ENCODE assay signal across 16 mouse cellular contexts in genomic region chrX:10115780-10116179, GRCm38 (mm10). TPM values are rescaled to one million over a fixed set of nuclear protein-coding genes. Genes with fewer than 3 reads are reported as not detected.
DNase-seq lines count a peak whose midpoint lies in the region; ATAC-seq lines count a peak whose summit lies in the region.
"Had no signal": no experiment of that assay in that cellular context is flagged by ENCODE, and none has a peak within 500 bp of the region (broad histone marks: within the 10 kb centered on the region; RNA-seq: fewer than 3 reads in every experiment).

No protein-coding gene starts in this region.

- no peak overlapping the region for H3K27ac ChIP-seq in embryonic facial prominence, embryonic 13.5 days
- no peak overlapping the region for H3K27ac ChIP-seq in embryonic facial prominence, embryonic 10.5 days (replicated peaks)
- H3K27ac ChIP-seq: heart, embryonic 13.5 days; hindbrain, embryonic 10.5 days; midbrain, embryonic 12.5 days; neural tube, embryonic 15.5 days had no signal

- intact Hi-C loops in left cerebral cortex, postnatal 4 days (cut with DNase I), result no loop called here
- intact Hi-C loops in left cerebral cortex, postnatal 14 days (cut with DNase I), result no loop called here

- ATAC-seq in embryonic facial prominence, embryonic 13.5 days (ENCODE audit: insufficient number of reproducible peaks, insufficient read depth, low FRiP score, low TSS enrichment, low read depth), result no peak
- ATAC-seq: liver, postnatal 0 days had no signal

- peak overlapping the region; percentile 59 for H3K4me2 ChIP-seq in embryonic facial prominence, embryonic 13.5 days
- H3K4me2 ChIP-seq: midbrain, embryonic 12.5 days; neural tube, embryonic 15.5 days had no signal

- no peak overlapping the region for H3K4me3 ChIP-seq in embryonic facial prominence, embryonic 13.5 days
- H3K4me3 ChIP-seq in embryonic facial prominence, embryonic 10.5 days, result no peak overlapping the region
- H3K4me3 ChIP-seq: hindbrain, embryonic 10.5 days; midbrain, embryonic 12.5 days; neural tube, embryonic 15.5 days had no signal

- peaks cover 3% of the 10 kb centered on the region; the same call in 1 of the 2 replicates for H3K27me3 ChIP-seq in embryonic facial prominence, embryonic 13.5 days
- peaks cover 34% of the 10 kb centered on the region for H3K27me3 ChIP-seq in embryonic facial prominence, embryonic 10.5 days (replicated peaks; ENCODE audit: low read depth, poor library complexity, severe bottlenecking)
- H3K27me3 ChIP-seq: midbrain, embryonic 12.5 days; neural tube, embryonic 15.5 days had no signal

- H3K9ac ChIP-seq in embryonic facial prominence, embryonic 13.5 days, result no peak overlapping the region
- H3K9ac ChIP-seq: heart, embryonic 13.5 days; liver, postnatal 0 days; midbrain, embryonic 12.5 days; neural tube, embryonic 15.5 days had no signal

- 43% methylated on average over 3 of the region's 3 CpGs for WGBS in embryonic facial prominence, embryonic 13.5 days
- 60% methylated on average over 3 of the region's 3 CpGs for WGBS in embryonic facial prominence, embryonic 10.5 days

- H3K36me3 ChIP-seq in embryonic facial prominence, embryonic 13.5 days, result no peaks in the 10 kb centered on the region
- no peaks in the 10 kb centered on the region for H3K36me3 ChIP-seq in embryonic facial prominence, embryonic 10.5 days (replicated peaks)
- H3K36me3 ChIP-seq: heart, embryonic 13.5 days; hindbrain, embryonic 10.5 days; midbrain, embryonic 12.5 days; neural tube, embryonic 15.5 days had no signal

- no peak for DNase-seq in embryonic facial prominence, embryonic 10.5 days (ENCODE audit: low spot score)
- peak; percentile 4 for DNase-seq in left cerebral cortex, adult 11 months (ENCODE audit: low spot score)
- DNase-seq in left cerebral cortex, postnatal 4 days, result no peak
- peak; percentile 16 to 26 for DNase-seq in left cerebral cortex, postnatal 14 days (ENCODE audit: low spot score in 2 of 2)
- DNase-seq in telencephalon, adult 2 months (ENCODE audit: low read depth, low spot score), result peak; percentile 36
- no peak for DNase-seq in cerebellum, postnatal 25 days
- DNase-seq in cerebellum, postnatal 4 days (ENCODE audit: low spot score in 2 of 2), result no peak
- DNase-seq: adrenal gland, postnatal 10 days; cerebellum, adult 9-11 months; liver, postnatal 0 days; lung, postnatal 4 days had no signal

- no peaks in the 10 kb centered on the region for H3K9me3 ChIP-seq in embryonic facial prominence, embryonic 13.5 days
- no peaks in the 10 kb centered on the region for H3K9me3 ChIP-seq in embryonic facial prominence, embryonic 10.5 days
- H3K9me3 ChIP-seq: heart, embryonic 13.5 days; hindbrain, embryonic 10.5 days; midbrain, embryonic 12.5 days; neural tube, embryonic 15.5 days had no signal

- H3K4me1 ChIP-seq in embryonic facial prominence, embryonic 13.5 days, result no peaks in the 10 kb centered on the region
- H3K4me1 ChIP-seq in embryonic facial prominence, embryonic 10.5 days, result peaks cover 6% of the 10 kb centered on the region; the same call in 1 of the 2 replicates
- H3K4me1 ChIP-seq: heart, embryonic 13.5 days; midbrain, embryonic 12.5 days; neural tube, embryonic 15.5 days had no signal

RNA-seq across cellular contexts. Expression of gene Srpx, which starts 1.7 kb away (rescaled TPM):
- polyA plus RNA-seq in embryonic facial prominence, embryonic 13.5 days (2015; fragmentation: Nextera tagmentation; extraction: Ambion mirVana), result 50.5 and 58.7 TPM in 2 replicates
- 3.1 and 3.6 TPM in 2 replicates for polyA plus RNA-seq in embryonic facial prominence, embryonic 10.5 days (2016; fragmentation: Nextera tagmentation; extraction: Ambion mirVana)
- total RNA-seq in left cerebral cortex, postnatal 4 days (2021), result 1 to 10 TPM; 2.1 to 2.2 TPM
- under 1 TPM; 0.93 to 0.97 TPM for total RNA-seq in left cerebral cortex, postnatal 14 days (2021)

Comparison
In these comparisons a context has a peak if more than half of its experiments do, and no peak if none do; other contexts are left out.
1. DNase-seq: peak in left cerebral cortex, adult 11 months (single experiment), left cerebral cortex, postnatal 14 days (2 of 2) and telencephalon, adult 2 months (single experiment); none in embryonic facial prominence, embryonic 10.5 days (single experiment), left cerebral cortex, postnatal 4 days (single experiment), cerebellum, postnatal 25 days (0 of 2) and cerebellum, postnatal 4 days (0 of 2).